Mouse (Mus musculus): ENCODE measurements at regions not wholly inside any gene's neighbourhood (a gene's known extent, or its start where the extent isn't known, plus 50 kb on each side); places are given as distances from the start of the nearest gene placed in this dataset.
A peak's percentile ranks its signal among the peaks of the same experiment; 100 is the strongest.

GRCm38 (mm10) chr2:70914372-70914771 is 88.8 kb upstream of the Tlk1 start:
- no peak for DNase-seq (ENCODE audit: low read depth, low spot score)

- no peak for DNase-seq (ENCODE audit: low read depth, low spot score)
Observed at GRCm38 (mm10) chr2:70909401-70909800, 83.9 kb upstream of the Tlk1 start.

GRCm38 (mm10) chr2:70908579-70908978 is 83.1 kb upstream of the Tlk1 start:
- no peak for DNase-seq (ENCODE audit: low read depth, low spot score)

GRCm38 (mm10) chr2:70906216-70906615 is 80.7 kb upstream of the Tlk1 start:
- DNase-seq (ENCODE audit: low read depth, low spot score), result no peak

DNA sequence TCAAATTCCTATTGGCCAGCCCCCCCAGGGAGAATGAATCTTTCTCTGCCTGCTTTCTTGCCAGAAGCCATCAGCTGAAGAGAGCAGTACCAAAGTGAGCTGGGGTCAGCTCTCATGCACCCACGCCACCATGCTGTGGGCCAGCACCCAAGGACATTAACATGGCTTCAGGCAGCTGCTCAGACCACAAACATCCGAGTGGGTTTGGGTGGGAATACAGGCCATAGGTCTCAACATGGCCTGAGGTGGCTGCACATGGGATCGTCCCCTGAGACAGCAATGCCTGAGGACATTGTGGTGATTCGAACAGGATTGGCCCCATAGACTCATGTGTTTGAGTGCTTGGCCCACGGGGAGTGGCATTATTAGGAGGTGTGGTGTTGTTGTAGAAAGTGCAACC is 78.9 kb upstream of the Tlk1 start:
- no peak for DNase-seq (ENCODE audit: low read depth, low spot score)

DNA sequence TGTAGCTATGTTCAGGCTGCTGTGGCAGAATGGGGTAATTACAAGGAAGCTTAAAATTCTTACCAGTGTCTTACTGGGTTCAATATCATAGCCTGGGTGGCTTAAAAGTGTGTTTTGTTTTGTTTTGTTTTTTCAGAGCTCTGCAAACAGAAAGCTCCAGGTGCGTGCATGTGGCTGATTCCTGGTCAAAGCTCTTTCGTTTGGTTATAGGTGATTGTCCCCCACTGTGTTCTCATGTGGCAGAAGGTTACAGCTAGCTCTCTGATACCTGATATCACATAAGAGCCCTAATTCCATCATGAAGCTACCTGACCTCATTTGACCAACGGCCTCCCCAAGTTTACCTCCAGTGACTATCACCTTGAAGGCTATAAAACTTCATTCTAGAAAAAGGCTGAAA is 76.7 kb upstream of the Tlk1 start:
- no peak for DNase-seq (ENCODE audit: low read depth, low spot score)

GRCm38 (mm10) chr2:70901479-70901878 is 76.0 kb upstream of the Tlk1 start:
- DNase-seq (ENCODE audit: low read depth, low spot score), result no peak

DNA sequence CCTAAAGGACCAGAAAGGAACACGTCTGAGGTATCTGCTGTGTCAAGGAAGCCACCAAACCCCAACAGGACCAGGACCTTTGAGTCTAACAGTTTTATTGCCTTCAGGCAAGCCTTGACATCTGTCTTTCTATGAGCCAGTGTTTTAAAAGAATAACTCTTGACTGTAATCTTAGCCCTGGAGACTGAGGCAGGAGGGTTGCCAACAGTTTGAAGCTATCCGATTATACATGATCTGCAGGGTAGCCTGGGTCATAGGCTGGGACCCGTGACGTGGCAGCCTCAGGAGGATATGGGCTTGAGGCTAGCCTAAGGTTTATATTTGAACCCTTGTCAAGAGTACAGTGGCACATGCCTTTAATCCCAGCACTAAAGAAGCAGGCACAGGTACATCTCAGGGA is 73.5 kb upstream of the Tlk1 start:
- no peak for DNase-seq (ENCODE audit: low read depth, low spot score)

- no peak for DNase-seq (ENCODE audit: low read depth, low spot score)
Observed at GRCm38 (mm10) chr2:70898396-70898795, 72.9 kb upstream of the Tlk1 start.

- no peak for DNase-seq (ENCODE audit: low read depth, low spot score)
Observed at GRCm38 (mm10) chr2:70897373-70897772, 71.8 kb upstream of the Tlk1 start.

GRCm38 (mm10) chr2:70889522-70890100 is 64.1 kb upstream of the Tlk1 start:
- no peak for DNase-seq (ENCODE audit: low read depth, low spot score)

DNA sequence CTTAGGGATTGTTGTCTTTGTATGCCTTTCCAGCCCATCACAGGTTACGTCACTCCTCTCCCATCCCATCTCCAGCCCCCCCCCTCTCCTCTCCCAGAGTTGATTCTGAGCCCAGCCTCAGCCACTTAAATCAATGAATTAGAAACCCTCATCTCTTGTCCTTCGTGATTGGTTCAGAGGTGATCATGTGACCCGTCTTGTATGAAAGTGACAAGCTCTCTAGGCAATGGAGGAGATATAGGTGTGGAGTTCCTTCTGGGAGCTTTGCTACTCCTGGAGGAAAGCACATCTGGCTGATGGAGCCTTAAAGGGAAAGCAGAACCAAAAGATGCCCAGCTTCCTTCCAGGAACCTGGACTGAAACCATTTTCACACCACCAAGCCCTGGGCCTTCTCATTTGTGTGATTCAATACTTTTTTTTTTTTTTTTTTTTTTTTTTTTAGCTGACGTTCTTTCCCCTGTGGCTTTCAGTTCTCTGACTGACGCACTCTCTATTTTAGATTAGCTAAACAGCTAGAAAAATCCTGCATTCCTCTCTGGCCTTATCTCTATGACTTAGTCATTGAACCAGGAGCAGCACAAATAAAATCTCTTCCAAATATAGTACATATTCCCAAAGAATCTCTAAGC is 63.4 kb upstream of the Tlk1 start:
- DNase-seq (ENCODE audit: low read depth, low spot score), result no peak

GRCm38 (mm10) chr2:70886831-70887230 is 61.3 kb upstream of the Tlk1 start:
- no peak for DNase-seq (ENCODE audit: low read depth, low spot score)

GRCm38 (mm10) chr2:70885674-70886073 is 60.1 kb upstream of the Tlk1 start:
- DNase-seq (ENCODE audit: low read depth, low spot score), result no peak

GRCm38 (mm10) chr2:70877333-70878080 is 52.0 kb upstream of the Tlk1 start:
- no peak for DNase-seq (ENCODE audit: low read depth, low spot score)

GRCm38 (mm10) chr2:70876251-70876650 is 50.7 kb upstream of the Tlk1 start:
- DNase-seq (ENCODE audit: low read depth, low spot score), result peak; percentile 32
